Mouse (Mus musculus): Measurements from ENCODE around the gene Mfrp. TPM values are rescaled to one million over a fixed set of nuclear protein-coding genes. Genes with fewer than 3 reads are reported as not detected.

Gene Mfrp
- polyA plus RNA-seq, 1 experiment = 3.8 TPM

DNA sequence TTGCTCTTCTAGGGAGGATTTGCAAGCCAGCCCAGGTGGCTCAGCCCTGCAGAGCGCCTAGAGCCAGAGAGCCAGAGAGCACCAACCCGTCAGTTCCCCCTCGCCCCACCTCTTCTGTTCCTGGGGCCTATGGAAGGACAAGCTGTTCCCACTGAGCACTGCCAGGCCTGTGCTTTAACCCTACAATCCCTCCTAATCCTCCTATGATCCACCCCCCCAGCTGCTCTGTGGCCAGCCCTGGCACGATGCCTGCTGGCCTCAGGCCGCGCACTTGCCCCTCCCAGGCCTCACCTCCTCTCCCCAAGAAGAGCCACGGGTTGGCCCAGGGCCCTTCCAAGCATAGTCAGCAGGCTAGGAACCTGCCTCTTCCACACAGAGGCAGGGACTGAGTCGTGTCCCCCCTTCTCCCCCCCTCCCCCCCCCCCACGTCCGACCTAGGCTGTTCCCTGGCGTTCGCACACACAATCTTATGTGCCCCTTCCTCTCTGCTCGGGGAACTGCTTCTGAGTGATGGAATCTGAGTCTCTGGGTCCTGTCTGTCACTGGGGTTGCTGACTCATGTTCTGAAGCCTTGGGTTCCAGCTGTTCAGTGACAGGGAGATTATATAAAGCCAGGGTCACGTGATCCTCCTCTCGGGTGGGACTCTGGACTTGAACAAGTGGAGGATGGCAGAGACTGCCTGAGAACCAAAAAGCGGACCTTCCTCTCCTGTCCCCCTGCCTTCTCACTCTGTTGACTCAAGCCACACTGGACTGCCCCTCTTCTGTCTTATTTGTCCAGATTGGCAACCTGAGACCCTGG lies 22.4 kb upstream of the Mfrp start:
- DNase-seq (ENCODE audit: low read depth) = peak; percentile 92
- TF ChIP-seq CTCF (IDR thresholded peaks at IDR 0.05; ENCODE audit: borderline replicate concordance, extremely low read depth, insufficient read depth, insufficient read length) = no peak
- TF ChIP-seq POLR2A (IDR thresholded peaks at IDR 0.05; ENCODE audit: borderline replicate concordance, extremely low read depth, insufficient read depth, insufficient read length, poor library complexity, severe bottlenecking) = no peak

DNA sequence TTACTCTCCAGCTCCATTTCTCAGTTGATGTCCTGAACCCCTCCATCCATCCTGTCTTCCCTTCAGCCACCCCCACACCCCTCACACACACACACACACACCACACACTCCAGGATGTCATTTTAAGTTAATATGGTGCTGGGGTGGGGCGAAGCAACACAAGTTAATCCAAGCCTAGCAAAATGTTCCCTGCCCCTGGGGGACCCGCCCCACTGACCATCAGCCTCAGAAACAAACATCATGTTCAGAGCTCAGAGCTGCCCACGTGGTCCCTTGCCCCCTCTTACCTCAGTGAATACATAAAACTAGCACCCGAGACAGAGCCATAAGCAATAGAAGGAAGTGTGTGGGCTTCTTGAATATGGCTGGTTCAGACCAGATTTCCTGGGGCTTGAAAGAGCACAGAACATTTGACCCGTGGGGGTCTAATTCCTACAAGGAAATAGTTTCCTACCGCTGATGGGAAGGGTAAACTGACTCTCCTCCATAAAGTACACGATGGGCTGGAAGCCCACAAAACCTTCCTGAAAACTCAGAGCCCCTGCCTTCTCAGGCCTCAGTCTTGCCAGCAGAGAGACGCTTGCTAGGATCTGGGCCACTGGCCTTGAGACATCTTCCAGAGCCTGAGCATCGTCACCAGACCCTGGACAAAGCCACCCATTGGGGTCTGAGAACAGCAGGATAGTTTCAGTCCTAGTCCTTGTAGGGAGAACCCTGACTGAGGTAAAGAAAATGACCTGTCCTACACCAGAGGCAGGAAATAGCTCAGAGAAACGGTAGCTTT lies 21.3 kb upstream of the Mfrp start:
- TF ChIP-seq POLR2A (IDR thresholded peaks at IDR 0.05; ENCODE audit: borderline replicate concordance, extremely low read depth, insufficient read depth, insufficient read length, poor library complexity, severe bottlenecking) (no peak), CTCF (IDR thresholded peaks at IDR 0.05; ENCODE audit: borderline replicate concordance, extremely low read depth, insufficient read depth, insufficient read length) (no peak)
- DNase-seq (ENCODE audit: low read depth) = no peak

- no peak for DNase-seq (ENCODE audit: low read depth)
- TF ChIP-seq CTCF (IDR thresholded peaks at IDR 0.05; ENCODE audit: borderline replicate concordance, extremely low read depth, insufficient read depth, insufficient read length) (no peak), POLR2A (IDR thresholded peaks at IDR 0.05; ENCODE audit: borderline replicate concordance, extremely low read depth, insufficient read depth, insufficient read length, poor library complexity, severe bottlenecking) (no peak)
Measured at GRCm38 (mm10) chr9:44080953-44081352, 20.6 kb upstream of the Mfrp start.

DNA sequence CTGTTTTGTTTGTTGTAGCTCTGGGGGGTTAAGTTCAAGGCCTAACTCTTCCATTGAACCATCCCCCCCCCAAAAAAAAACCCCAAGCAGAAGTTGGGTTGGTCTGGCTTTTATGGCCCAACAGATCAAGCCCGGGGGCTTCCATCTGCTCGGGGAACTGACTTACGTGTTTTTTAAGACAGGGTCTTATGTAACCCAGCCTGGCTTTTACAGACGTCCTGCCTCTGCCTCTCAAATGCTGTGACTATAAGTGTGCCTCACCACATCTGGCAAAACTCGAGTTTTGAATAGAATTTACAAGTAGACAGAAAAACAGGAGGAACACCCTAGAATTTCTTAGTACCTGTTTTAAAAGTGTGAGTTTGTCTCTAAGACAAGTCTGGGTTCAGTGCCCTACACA lies 19.9 kb upstream of the Mfrp start:
- no peak for TF ChIP-seq CTCF (IDR thresholded peaks at IDR 0.05; ENCODE audit: borderline replicate concordance, extremely low read depth, insufficient read depth, insufficient read length)
- no peak for TF ChIP-seq POLR2A (IDR thresholded peaks at IDR 0.05; ENCODE audit: borderline replicate concordance, extremely low read depth, insufficient read depth, insufficient read length, poor library complexity, severe bottlenecking)

GRCm38 (mm10) chr9:44082266-44082665 lies 19.3 kb upstream of the Mfrp start:
- no peak for TF ChIP-seq CTCF (IDR thresholded peaks at IDR 0.05; ENCODE audit: borderline replicate concordance, extremely low read depth, insufficient read depth, insufficient read length)
- TF ChIP-seq POLR2A (IDR thresholded peaks at IDR 0.05; ENCODE audit: borderline replicate concordance, extremely low read depth, insufficient read depth, insufficient read length, poor library complexity, severe bottlenecking) = no peak
- DNase-seq (ENCODE audit: low read depth) = no peak

More for the DNA sequence above, 19.9 kb upstream of the Mfrp start:
- DNase-seq (ENCODE audit: low read depth) = no peak

- TF ChIP-seq POLR2A (IDR thresholded peaks at IDR 0.05; ENCODE audit: borderline replicate concordance, extremely low read depth, insufficient read depth, insufficient read length, poor library complexity, severe bottlenecking) (no peak), CTCF (IDR thresholded peaks at IDR 0.05; ENCODE audit: borderline replicate concordance, extremely low read depth, insufficient read depth, insufficient read length) (no peak)
- DNase-seq (ENCODE audit: low read depth) = peak; percentile 56
Measured at GRCm38 (mm10) chr9:44083392-44084121, 18.0 kb upstream of the Mfrp start.

DNA sequence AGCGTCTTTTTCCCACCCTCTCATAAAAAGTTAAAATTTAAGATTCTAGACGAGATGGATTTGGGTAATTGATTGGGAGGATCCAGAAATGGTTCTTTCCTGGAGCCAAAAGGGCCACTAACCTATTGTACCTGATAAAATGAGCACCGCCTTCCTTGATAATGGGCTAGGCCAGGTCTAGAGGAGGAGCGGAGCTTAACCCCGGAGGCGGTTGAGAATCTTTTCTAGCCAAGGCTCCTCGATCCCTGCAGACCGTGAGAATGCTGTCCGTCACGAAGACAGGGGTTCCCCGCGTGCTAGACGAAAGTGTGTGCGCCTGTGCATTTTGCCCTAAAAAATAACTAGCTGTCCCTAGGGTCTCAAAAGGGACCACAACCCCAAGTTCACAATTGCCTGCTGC lies 17.3 kb upstream of the Mfrp start:
- no peak for TF ChIP-seq CTCF (IDR thresholded peaks at IDR 0.05; ENCODE audit: borderline replicate concordance, extremely low read depth, insufficient read depth, insufficient read length)
- no peak for TF ChIP-seq POLR2A (IDR thresholded peaks at IDR 0.05; ENCODE audit: borderline replicate concordance, extremely low read depth, insufficient read depth, insufficient read length, poor library complexity, severe bottlenecking)
- no peak for DNase-seq (ENCODE audit: low read depth)

- TF ChIP-seq POLR2A (IDR thresholded peaks at IDR 0.05; ENCODE audit: borderline replicate concordance, extremely low read depth, insufficient read depth, insufficient read length, poor library complexity, severe bottlenecking) (peak; percentile 47; the same call in 1 of the 2 replicates), CTCF (IDR thresholded peaks at IDR 0.05; ENCODE audit: borderline replicate concordance, extremely low read depth, insufficient read depth, insufficient read length) (no peak)
- peak; percentile 83 for DNase-seq (ENCODE audit: low read depth)
Measured at GRCm38 (mm10) chr9:44084659-44085229, 16.8 kb upstream of the Mfrp start.

GRCm38 (mm10) chr9:44085276-44085675 lies 16.3 kb upstream of the Mfrp start:
- TF ChIP-seq POLR2A (IDR thresholded peaks at IDR 0.05; ENCODE audit: borderline replicate concordance, extremely low read depth, insufficient read depth, insufficient read length, poor library complexity, severe bottlenecking) (no peak), CTCF (IDR thresholded peaks at IDR 0.05; ENCODE audit: borderline replicate concordance, extremely low read depth, insufficient read depth, insufficient read length) (no peak)
- no peak for DNase-seq (ENCODE audit: low read depth)

DNA sequence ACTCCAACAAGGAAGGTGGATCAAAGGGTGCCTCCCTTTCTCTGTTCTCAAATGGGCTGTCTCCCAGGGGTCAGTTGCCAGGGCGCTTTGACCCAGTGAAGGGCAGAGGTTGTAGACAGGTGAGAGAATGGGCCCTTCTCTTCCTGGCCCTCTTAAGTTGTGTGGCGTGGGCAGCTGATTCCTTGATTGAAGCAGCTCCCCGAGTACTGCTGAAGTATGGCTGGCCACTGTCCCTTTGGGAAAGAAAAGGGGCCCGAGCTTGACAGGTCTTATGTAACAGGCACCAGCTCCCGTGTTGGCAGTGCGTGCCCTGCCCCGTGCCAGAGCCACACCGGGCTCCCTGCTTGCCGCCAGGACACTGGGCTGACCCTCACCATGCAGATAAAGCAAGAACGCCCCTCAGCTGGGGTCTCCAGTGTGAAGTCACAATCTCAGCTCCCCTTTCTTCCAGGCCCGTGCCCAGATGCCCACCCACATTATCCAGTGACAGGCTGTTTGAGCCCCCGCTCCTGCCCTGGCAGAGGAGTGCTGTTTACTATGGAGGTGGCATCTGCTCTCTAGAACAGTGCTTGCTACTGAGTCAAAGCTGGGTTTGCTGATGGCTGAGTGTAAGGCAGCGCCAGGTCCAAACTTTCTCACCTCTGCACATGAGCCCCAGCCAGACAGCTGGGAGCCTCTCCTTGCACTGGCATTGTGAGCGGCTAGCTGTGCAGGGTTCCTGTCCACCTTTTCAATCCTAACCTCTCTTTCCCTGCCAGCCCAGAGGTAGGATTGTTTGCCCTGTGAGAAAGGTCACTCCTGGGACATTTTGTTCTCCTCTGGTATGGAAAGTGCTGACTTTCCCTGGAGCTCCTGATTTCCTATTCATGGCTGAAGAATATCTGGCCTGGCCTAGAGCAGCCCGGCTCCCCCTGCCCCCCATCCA lies 15.5 kb upstream of the Mfrp start:
- no peak for DNase-seq (ENCODE audit: low read depth)

More for the DNA sequence above, 15.5 kb upstream of the Mfrp start:
- no peak for TF ChIP-seq CTCF (IDR thresholded peaks at IDR 0.05; ENCODE audit: borderline replicate concordance, extremely low read depth, insufficient read depth, insufficient read length)
- TF ChIP-seq POLR2A (IDR thresholded peaks at IDR 0.05; ENCODE audit: borderline replicate concordance, extremely low read depth, insufficient read depth, insufficient read length, poor library complexity, severe bottlenecking) = no peak
